Mouse (Mus musculus) thymus, adult 2 months (tissue): Measurements from ENCODE around the gene Nif3l1. TPM values are rescaled to one million over a fixed set of nuclear protein-coding genes. Genes with fewer than 3 reads are reported as not detected.

Experiments used
- DNase-seq: peaks from one replicate; pipeline ENCODE4 v3.0.0; 2021
- H3K27ac ChIP-seq: fragments of 200-500 bp; 2 replicates; pipeline ENCODE4 v1.5.1; 2012; ENCODE audit warnings: low read length, control low read depth; ENCODE audit not compliant: control insufficient read depth, insufficient read depth
- H3K27me3 ChIP-seq: fragments of 200-500 bp; 2 replicates; pipeline ENCODE4 v1.6.1; 2012; ENCODE audit warnings: mild to moderate bottlenecking, low read length, moderate library complexity, mixed read lengths; ENCODE audit not compliant: control insufficient read depth, insufficient read depth
- H3K36me3 ChIP-seq: fragments of 200-500 bp; 2 replicates; pipeline ENCODE4 v1.6.1; 2012; ENCODE audit warnings: mild to moderate bottlenecking, low read length, moderate library complexity; ENCODE audit not compliant: control insufficient read depth, insufficient read depth
- H3K4me1 ChIP-seq: fragments of 200-500 bp; replicated peaks from 2 replicates; pipeline ENCODE4 v1.6.1; 2012; ENCODE audit warnings: low read length; ENCODE audit not compliant: control insufficient read depth, insufficient read depth
- H3K4me3 ChIP-seq: fragments of 200-500 bp; 2 replicates; pipeline ENCODE4 v1.5.1; 2012; ENCODE audit warnings: mild to moderate bottlenecking, low read length, control low read depth, moderate library complexity; ENCODE audit not compliant: control insufficient read depth, insufficient read depth
- CTCF ChIP-seq: fragments of 200-500 bp; IDR thresholded peaks from 2 replicates; pipeline ENCODE4 v1.5.1; 2012; ENCODE audit warnings: mild to moderate bottlenecking, control low read depth, low read length, moderate library complexity, borderline replicate concordance; ENCODE audit not compliant: control insufficient read depth, poor library complexity, insufficient read depth; ENCODE audit errors: extremely low read depth
- POLR2A ChIP-seq: fragments of 200-500 bp; IDR thresholded peaks from 2 replicates; pipeline ENCODE4 v1.6.1; 2012; ENCODE audit warnings: mild to moderate bottlenecking, low read length, control low read depth, moderate library complexity; ENCODE audit not compliant: control insufficient read depth, poor library complexity, insufficient read depth; ENCODE audit errors: extremely low read depth
- WGBS: fragments of 180-500 bp; shearing (Covaris S2); methylation state at CpG from one replicate; pipeline ENCODE4 v1.1.7; 2018; 5-methylcytosine and 5-hydroxymethylcytosine counted together
- polyA plus RNA-seq: library from polyadenylated mRNA; depleted of rRNA; stranded (reverse); fragments of >200 nt; gene quantifications from 2 replicates; pipeline ENCODE4 v1.2.3, GENCODE M21; 2012

Nif3l1 gene
- polyA plus RNA-seq, 1 experiment = 18.6 TPM

DNA sequence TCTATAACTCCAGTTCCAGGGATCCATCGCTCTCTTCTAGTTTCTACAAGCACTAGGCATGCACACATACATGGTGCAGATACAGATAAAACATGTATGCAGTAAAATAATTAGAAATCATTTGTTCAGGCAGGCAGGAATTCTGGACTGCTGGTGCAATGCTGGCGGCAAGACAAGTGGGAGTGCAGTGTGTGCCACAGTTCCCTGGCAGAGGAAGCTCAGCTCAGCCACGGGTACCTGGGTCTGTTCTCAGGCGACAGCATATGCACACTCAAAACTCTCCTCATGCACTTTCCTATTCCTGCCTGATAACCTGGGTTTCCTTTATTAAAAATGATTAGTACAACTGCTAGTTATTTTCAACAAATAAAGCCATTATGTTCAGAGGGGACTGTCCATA lies 20.1 kb downstream of the Nif3l1 start:
- TF ChIP-seq CTCF (no peak), POLR2A (no peak)
- Histone ChIP-seq H3K27ac (no peak overlapping the region), H3K36me3 (peaks cover 38% of the 10 kb centered on the region), H3K4me3 (no peak overlapping the region), H3K27me3 (no peaks in the 10 kb centered on the region), H3K4me1 (no peaks in the 10 kb centered on the region)
- DNase-seq = no peak
- WGBS = 96% methylated on average over 4 of the region's 4 CpGs

DNA sequence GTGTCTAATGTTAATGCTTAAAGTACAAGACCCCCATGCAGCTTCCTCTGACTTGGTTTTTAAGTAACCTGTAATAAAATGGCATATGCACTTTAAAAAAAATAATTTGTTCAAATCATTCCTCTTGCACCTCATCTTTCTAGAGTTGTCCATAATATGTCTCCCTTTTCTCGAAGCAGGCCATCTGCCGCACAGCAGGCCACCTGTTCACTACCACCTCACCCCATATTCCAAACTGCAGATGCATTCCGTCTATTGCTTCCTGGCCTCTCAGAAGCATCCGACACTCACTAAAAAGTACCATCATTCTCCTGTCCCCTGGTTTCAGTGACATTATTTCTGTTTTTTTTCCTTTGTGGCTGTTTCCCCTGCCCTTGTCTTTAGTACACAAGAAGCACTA lies 20.6 kb downstream of the Nif3l1 start:
- Histone ChIP-seq H3K36me3 (peaks cover 38% of the 10 kb centered on the region), H3K4me3 (no peak overlapping the region), H3K27me3 (no peaks in the 10 kb centered on the region), H3K4me1 (no peaks in the 10 kb centered on the region), H3K27ac (no peak overlapping the region)
- TF ChIP-seq POLR2A (no peak), CTCF (no peak)
- 97% methylated on average over 4 of the region's 4 CpGs for WGBS
- DNase-seq = no peak

DNA sequence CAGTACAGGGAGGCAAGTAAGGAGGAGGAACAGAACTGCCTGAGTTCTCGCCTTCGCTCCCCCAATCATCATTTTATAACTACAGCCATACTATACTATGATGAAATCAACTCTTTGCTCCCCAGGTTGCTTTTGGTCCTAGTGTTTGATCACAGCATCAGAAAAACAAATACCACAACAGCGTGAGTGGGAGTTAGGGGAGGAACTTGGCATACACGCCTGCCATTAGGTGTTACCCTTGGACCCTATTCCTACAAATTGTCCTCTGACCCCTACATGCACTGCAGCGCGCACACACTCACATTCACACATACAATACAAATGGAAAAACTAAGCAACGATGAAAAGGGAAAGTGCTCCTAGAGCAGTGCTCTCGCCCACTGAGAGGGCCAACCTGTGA lies 30.7 kb downstream of the Nif3l1 start:
- Histone ChIP-seq H3K36me3 (peaks cover 49% of the 10 kb centered on the region), H3K4me1 (no peaks in the 10 kb centered on the region), H3K4me3 (no peak overlapping the region), H3K27ac (no peak overlapping the region), H3K27me3 (no peaks in the 10 kb centered on the region)
- TF ChIP-seq CTCF (no peak), POLR2A (no peak)
- WGBS = 99% methylated on average over 8 of the region's 8 CpGs
- no peak for DNase-seq

DNA sequence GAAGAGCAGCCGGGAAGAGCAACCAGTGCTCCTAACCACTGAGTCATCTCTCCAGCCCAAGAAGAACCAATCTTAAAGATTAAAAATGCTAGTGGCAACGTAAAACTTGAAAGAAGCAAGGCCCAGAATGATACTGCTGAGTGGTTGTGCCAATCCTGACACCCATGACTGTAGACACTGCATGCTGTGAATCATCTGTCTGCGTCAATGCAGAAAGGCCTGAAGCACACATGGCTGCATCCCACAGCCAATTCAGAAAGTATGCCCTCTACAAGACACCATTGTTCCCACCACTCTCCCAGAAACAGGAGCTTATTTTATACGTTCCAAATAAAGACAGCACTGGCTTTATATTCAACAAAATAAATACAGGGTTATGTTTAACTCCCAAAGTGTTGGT lies 37.7 kb downstream of the Nif3l1 start:
- no peaks in the 10 kb centered on the region for H3K4me1 ChIP-seq
- no peaks in the 10 kb centered on the region for H3K27me3 ChIP-seq
- DNase-seq = no peak
- TF ChIP-seq POLR2A = no peak
- TF ChIP-seq CTCF = no peak
- H3K36me3 ChIP-seq = peaks cover 38% of the 10 kb centered on the region
- over 99% methylated on average over 4 of the region's 4 CpGs for WGBS
- H3K4me3 ChIP-seq = no peak overlapping the region
- no peak overlapping the region for H3K27ac ChIP-seq

DNA sequence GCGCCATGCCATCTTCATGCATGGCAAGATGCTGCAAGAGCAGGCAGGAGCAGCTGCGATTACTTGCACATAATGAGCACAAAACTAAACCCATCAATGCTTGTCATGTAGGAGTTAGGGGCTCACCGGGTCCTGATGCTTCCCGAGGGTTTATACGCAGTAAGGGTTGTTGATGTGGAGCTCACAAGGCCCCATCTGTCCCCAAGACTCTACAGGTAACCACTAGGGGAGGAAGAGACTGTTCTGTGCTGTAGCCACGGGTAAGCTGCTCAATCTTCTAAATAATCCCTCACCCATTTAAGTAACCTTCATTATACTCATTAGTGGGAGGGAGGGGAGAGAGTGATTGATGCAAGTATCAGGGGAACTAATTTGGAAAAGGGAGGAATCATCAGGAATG lies 50.7 kb downstream of the Nif3l1 start:
- TF ChIP-seq CTCF (no peak), POLR2A (no peak)
- Histone ChIP-seq H3K27ac (no peak overlapping the region), H3K27me3 (no peaks in the 10 kb centered on the region), H3K4me1 (no peaks in the 10 kb centered on the region), H3K36me3 (peaks cover 53% of the 10 kb centered on the region), H3K4me3 (no peak overlapping the region)
- WGBS = 99% methylated on average over 6 of the region's 6 CpGs
- DNase-seq = no peak

DNA sequence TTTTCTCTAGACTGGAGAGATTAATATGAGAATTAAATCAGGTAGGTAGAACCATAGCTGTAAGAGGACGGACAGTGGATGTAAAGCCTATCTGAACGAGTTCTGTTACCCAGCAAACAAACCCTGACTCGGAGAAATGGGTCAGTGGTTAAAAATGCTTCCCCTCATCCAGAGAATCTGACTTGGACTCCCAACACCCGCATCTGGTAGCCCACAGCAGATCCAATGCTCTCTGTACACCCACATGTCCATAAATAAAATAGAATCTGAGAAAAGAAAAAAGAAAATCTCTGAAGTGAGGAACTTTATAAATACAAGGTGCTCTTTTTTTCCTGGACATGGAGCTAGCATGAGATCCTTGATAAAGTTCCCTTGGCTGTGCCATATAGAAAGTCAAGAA lies 52.7 kb downstream of the Nif3l1 start:
- H3K4me1 ChIP-seq = no peaks in the 10 kb centered on the region
- H3K36me3 ChIP-seq = peaks cover 35% of the 10 kb centered on the region
- no peak overlapping the region for H3K4me3 ChIP-seq
- no peaks in the 10 kb centered on the region for H3K27me3 ChIP-seq
- no peak for TF ChIP-seq CTCF
- TF ChIP-seq POLR2A = no peak
- 98% methylated on average over 4 of the region's 4 CpGs for WGBS
- H3K27ac ChIP-seq = no peak overlapping the region
- DNase-seq = no peak

DNA sequence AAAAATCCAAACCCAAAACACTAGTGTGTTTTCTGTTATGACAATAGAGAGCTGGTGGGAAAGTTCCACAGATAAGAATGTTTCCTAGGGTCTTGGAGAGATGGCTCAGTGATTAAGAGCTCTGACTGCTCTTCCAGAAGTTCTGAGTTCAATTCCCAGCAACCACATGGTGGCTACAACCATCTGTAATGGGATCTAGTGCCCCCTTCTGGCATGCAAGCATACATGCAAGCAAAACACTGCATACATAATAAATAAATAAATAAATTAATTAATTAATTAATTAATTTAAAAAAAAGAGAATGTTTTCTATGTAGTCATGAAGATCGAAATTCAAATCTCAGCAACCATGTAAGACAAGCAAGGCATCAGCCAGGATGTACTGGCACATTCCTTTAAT lies 53.8 kb downstream of the Nif3l1 start:
- H3K36me3 ChIP-seq = peaks cover 33% of the 10 kb centered on the region
- DNase-seq = no peak
- H3K27ac ChIP-seq = no peak overlapping the region
- H3K4me1 ChIP-seq = peaks cover under 1% of the 10 kb centered on the region
- H3K27me3 ChIP-seq = no peaks in the 10 kb centered on the region
- H3K4me3 ChIP-seq = no peak overlapping the region
- 100% methylated on average over 1 of the region's 1 CpGs for WGBS
- no peak for TF ChIP-seq POLR2A
- TF ChIP-seq CTCF = no peak
